Mouse (Mus musculus) E14TG2a.4 (cell line): Measurements from ENCODE around the gene Hoxc6.
A peak's percentile ranks its signal among the peaks of the same experiment; 100 is the strongest.

Experiments used
- H3K27me3 ChIP-seq: 2 replicates; pipeline ENCODE4 v1.6.1; 2014; ENCODE audit warnings: low read length, control low read depth; ENCODE audit not compliant: insufficient read depth
- H3K36me3 ChIP-seq: 2 replicates; pipeline ENCODE4 v1.6.1; 2014; ENCODE audit warnings: low read length, control low read depth; ENCODE audit not compliant: insufficient read depth
- H3K4me1 ChIP-seq: replicated peaks from 2 replicates; pipeline ENCODE4 v1.6.1; 2014; ENCODE audit warnings: low read depth, low read length, control low read depth
- H3K4me3 ChIP-seq: replicated peaks from 2 replicates; pipeline ENCODE4 v1.5.1; 2014; ENCODE audit warnings: mild to moderate bottlenecking, low read length
- H3K9me3 ChIP-seq: 2 replicates; pipeline ENCODE4 v1.6.1; 2014; ENCODE audit warnings: low read length, control low read depth
- CTCF ChIP-seq: conservative IDR thresholded peaks from 2 replicates; pipeline ENCODE4 v1.5.1; 2014; ENCODE audit warnings: low read length
- NANOG ChIP-seq: IDR thresholded peaks from 2 replicates; pipeline ENCODE4 v1.6.1; 2014; ENCODE audit warnings: borderline replicate concordance, low read length, mixed read lengths
- POU5F1 ChIP-seq: IDR thresholded peaks from 2 replicates; pipeline ENCODE4 v1.6.1; 2014; ENCODE audit warnings: low read length, borderline replicate concordance

Hoxc6 gene

DNA sequence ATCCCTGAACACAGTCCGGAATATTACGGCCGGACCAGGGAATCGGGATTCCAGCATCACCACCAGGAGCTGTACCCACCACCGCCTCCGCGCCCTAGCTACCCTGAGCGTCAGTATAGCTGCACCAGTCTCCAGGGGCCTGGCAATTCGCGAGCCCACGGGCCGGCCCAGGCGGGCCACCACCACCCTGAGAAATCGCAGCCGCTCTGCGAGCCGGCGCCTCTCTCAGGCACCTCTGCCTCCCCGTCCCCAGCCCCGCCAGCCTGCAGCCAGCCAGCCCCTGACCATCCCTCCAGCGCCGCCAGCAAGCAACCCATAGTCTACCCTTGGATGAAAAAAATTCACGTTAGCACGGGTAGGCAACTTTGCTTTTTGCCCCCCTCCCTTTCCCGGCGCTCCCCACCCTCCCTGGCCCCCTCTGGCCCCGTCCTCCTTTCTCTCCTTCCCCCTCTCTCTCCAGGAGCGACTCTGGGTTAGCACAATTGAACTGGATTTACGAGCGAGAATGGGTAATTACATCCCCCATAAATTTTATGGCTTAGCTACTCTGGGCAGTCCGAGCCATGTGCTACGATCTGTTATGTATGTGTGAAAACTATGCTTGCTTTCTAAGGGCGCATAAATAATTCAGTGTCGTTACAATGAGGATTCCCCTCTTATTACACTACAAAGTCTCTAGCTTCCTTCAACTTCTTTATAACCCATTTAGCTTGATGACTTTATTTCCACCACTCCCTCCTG is 36.9 kb downstream of the Hoxc6 start:
- H3K9me3 ChIP-seq, result 0 out of 2 replicates have a peak, but pooled peaks cover 9% of the 10 kb centered on the region
- no peak for TF ChIP-seq POU5F1
- TF ChIP-seq NANOG, result no peak
- no peak for TF ChIP-seq CTCF
- peaks cover 25% of the 10 kb centered on the region for H3K4me1 ChIP-seq

GRCm38 (mm10) chr15:103035548-103035881 is 37.5 kb downstream of the Hoxc6 start:
- no peak for TF ChIP-seq CTCF
- no peak for TF ChIP-seq NANOG
- TF ChIP-seq POU5F1, result no peak
- H3K9me3 ChIP-seq, result 0 out of 2 replicates have a peak, but pooled peaks cover 9% of the 10 kb centered on the region
- peak overlapping the region; percentile 39; the same call in 1 of the 2 replicates for H3K4me3 ChIP-seq
- H3K27me3 ChIP-seq, result peaks cover 97% of the 10 kb centered on the region
- no peaks in the 10 kb centered on the region for H3K36me3 ChIP-seq
- peaks cover 30% of the 10 kb centered on the region for H3K4me1 ChIP-seq

More for the DNA sequence above, 36.9 kb downstream of the Hoxc6 start:
- peak overlapping the region; percentile 65 for H3K4me3 ChIP-seq
- H3K36me3 ChIP-seq, result no peaks in the 10 kb centered on the region
- H3K27me3 ChIP-seq, result peaks cover 97% of the 10 kb centered on the region

DNA sequence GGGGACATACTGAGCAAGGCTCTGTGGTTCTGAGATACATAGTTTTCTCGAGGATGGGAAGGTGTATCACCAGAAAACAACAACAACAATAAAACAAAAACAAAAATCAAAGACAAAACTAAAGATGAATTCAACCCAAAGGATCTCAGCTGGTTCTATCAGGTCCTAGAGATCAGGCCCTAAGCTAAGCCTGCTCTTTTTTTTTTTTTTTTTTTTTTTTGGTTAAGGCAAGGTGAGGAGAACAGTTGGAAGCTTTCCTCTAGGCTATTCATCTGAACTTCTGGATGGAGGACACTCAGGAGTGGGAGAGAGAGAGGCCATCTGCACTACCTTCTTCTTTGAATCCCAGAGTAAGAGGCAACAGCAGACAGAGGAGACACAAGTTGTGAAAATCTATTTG is 39.5 kb downstream of the Hoxc6 start:
- Histone ChIP-seq H3K27me3 (peaks cover 99% of the 10 kb centered on the region), H3K4me1 (peaks cover 47% of the 10 kb centered on the region), H3K4me3 (no peak overlapping the region), H3K36me3 (no peaks in the 10 kb centered on the region), H3K9me3 (0 out of 2 replicates have a peak, but pooled peaks cover 9% of the 10 kb centered on the region)
- no peak for TF ChIP-seq CTCF
- no peak for TF ChIP-seq NANOG
- no peak for TF ChIP-seq POU5F1

DNA sequence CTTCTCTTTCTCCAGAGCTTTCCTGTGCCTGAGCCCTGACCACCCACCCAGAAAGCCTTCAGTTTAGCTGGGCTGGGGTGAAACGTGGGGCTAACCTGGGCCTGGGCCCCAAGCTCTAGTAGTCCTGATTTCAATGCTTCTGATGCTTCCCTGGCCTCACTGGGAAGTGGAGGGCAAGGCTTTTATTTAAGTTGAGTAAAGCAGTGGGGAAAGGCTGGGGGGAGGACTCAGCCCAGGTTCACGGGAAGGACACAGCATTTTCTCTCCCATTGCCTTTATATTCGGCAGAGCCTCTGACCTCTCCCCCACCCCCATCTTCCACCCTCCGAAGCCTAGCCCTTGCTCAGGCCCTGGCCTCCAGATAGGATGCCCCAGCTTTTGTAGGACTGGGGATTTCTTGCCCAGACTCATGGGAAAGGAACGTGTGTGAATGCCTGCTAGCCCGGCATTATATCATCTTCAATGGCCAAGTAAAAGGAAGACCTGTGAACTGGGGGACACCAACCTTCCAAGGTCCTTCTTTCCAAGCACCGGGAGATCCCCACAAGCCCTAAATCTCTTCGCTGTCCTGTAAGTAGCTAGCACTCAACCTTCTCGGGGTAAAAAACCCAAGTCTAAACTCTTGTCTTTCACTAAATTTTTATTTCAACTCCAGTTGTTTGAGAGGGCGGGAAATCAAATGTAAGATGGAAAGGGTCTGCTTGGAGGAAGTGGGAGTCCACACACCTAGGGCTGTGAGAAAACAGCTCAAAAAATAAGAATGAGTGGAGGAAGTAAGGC is 40.8 kb downstream of the Hoxc6 start:
- TF ChIP-seq CTCF, result no peak
- TF ChIP-seq POU5F1, result no peak
- TF ChIP-seq NANOG, result no peak
- Histone ChIP-seq H3K4me1 (peaks cover 47% of the 10 kb centered on the region), H3K4me3 (no peak overlapping the region), H3K9me3 (0 out of 2 replicates have a peak, but pooled peaks cover 9% of the 10 kb centered on the region), H3K36me3 (no peaks in the 10 kb centered on the region), H3K27me3 (peaks cover 100% of the 10 kb centered on the region)

DNA sequence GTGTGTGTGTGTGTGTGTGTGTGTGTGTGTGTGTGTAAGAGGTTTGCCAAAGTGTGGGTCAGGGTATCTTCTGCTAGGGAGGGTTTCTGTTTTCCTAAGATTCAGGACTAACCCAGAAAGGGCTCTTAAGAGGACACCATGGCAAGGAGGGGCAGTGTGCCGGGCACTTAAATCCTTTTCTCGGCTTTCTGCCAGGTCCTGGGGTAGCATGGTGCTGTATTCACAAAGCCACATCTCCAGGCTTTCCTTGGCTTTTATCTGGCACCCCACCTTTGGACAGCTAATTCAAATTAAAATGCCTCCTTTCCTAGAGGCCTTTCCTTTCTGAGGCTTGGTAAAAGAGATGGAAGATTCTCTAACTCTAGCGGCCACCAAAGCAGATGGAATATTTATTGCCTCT is 41.6 kb downstream of the Hoxc6 start:
- no peak for TF ChIP-seq NANOG
- no peak for TF ChIP-seq CTCF
- no peak for TF ChIP-seq POU5F1
- H3K27me3 ChIP-seq, result peaks cover 99% of the 10 kb centered on the region
- 0 out of 2 replicates have a peak, but pooled peaks cover 9% of the 10 kb centered on the region for H3K9me3 ChIP-seq
- H3K4me1 ChIP-seq, result peaks cover 40% of the 10 kb centered on the region
- no peaks in the 10 kb centered on the region for H3K36me3 ChIP-seq
- no peak overlapping the region for H3K4me3 ChIP-seq

- Histone ChIP-seq H3K27me3 (peaks cover 94% of the 10 kb centered on the region), H3K36me3 (no peaks in the 10 kb centered on the region), H3K4me3 (peak overlapping the region; percentile 52), H3K9me3 (0 out of 2 replicates have a peak, but pooled peaks cover 9% of the 10 kb centered on the region), H3K4me1 (peaks cover 31% of the 10 kb centered on the region)
- TF ChIP-seq CTCF (no peak), NANOG (no peak), POU5F1 (no peak)
Observed at GRCm38 (mm10) chr15:103040601-103041000, 42.5 kb downstream of the Hoxc6 start.

DNA sequence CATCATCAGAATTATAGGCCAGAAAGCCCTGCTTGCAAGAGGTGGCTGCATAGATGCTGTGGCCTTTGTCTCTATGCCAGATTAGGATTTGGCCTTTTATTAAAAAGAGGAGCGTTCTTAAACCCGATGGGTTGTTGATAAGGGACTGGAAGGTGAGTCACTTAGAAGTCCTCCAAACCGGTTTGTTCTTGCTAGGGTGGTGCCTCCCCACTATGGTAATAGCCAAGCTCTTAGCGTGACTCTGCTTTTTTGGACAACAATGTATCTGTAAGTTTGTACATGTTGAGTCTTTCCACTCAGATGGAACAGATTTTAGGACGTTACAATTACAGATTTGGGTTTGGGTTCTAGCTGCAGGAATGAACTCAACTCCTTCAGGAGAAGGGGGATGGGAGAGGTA is 43.6 kb downstream of the Hoxc6 start:
- Histone ChIP-seq H3K36me3 (no peaks in the 10 kb centered on the region), H3K9me3 (0 out of 2 replicates have a peak, but pooled peaks cover 9% of the 10 kb centered on the region), H3K4me1 (peaks cover 29% of the 10 kb centered on the region), H3K4me3 (peak overlapping the region; percentile 52; the same call in 1 of the 2 replicates), H3K27me3 (peaks cover 90% of the 10 kb centered on the region)
- no peak for TF ChIP-seq POU5F1

DNA sequence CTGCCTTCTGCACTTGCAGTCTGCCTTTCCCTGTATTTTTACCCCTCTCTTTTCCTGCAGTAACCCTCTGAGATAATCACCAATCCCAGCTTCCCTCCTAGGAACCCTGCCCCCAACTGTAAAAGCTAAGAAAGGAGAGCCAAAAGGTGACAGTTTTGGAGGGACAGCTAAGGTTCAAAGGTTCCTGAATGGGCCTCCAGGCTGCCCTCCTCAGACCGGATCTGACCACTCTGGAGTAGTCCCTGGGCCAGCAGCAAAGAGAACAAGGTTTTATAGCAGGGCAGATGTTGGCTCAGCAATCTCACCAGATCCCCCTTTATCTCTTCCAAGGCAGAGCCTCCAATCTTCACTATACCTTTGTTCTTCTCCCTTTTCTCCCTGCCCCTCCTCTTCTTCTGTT is 44.2 kb downstream of the Hoxc6 start:
- Histone ChIP-seq H3K4me1 (peaks cover 29% of the 10 kb centered on the region), H3K4me3 (no peak overlapping the region), H3K36me3 (no peaks in the 10 kb centered on the region), H3K9me3 (0 out of 2 replicates have a peak, but pooled peaks cover 9% of the 10 kb centered on the region), H3K27me3 (peaks cover 84% of the 10 kb centered on the region)
- TF ChIP-seq CTCF (no peak), NANOG (no peak), POU5F1 (no peak)
